Mouse (Mus musculus) adrenal gland, postnatal 4 days (tissue): ENCODE measurements around the gene Arhgap10. TPM values are rescaled to one million over a fixed set of nuclear protein-coding genes. Genes with fewer than 3 reads are reported as not detected.

ENCODE experiments used
- DNase-seq, 2 experiments: peaks; one replicate each; pipeline ENCODE4 v3.0.0; 2021 to 2022; ENCODE audit warnings: low spot score in 2 of 2, mixed read lengths in 2 of 2
- total RNA-seq, 2 experiments: library from RNA; stranded (reverse); gene quantifications; 2 replicates each; pipeline ENCODE4 v1.2.3; 2021

Gene Arhgap10
- total RNA-seq, 2 experiments from 2014 or later = 43.6 to 48.4 TPM

DNA sequence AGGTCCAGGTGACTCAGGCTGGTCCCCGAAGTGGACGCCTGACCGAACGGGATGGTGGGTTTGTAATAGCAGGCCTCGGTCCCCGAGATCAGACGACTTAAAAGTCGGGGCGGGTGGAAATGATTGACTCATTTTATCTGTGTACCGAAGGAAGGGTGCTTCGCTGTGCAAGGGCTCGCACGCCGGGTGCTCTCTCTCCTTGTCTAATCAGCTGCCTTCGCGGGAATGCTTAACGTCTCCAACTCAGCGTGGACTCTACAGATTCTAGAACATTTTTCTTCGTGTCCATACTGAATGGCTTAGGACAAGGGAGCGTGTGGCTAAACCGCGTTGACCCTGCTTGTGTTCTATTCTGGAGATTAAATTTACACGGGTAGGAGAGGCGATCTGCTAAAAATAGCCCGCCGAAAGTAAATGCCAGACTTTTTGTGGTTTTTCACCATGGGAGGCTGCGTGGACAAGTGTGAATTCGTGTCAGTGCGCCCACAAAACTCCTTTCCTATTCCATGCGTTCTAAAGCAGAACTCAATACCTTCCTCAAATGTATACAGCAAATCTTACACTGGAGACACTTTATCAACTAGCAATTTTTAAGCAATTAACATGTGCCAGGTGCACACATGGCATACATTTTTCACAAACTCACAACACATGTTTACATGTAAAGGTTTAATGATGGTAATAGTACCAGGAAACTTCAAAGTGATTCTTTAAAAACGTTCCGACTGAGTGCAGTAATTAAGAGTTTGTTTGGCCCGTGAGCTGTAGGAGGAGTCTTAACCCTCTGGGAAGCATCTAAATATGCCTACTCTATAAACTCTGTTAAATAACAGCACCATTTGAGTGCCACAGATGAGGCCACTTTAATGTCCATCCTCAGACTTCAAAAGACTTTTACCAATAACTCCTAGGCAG is 705 bp upstream of the Arhgap10 start:
- DNase-seq = no peak

DNA sequence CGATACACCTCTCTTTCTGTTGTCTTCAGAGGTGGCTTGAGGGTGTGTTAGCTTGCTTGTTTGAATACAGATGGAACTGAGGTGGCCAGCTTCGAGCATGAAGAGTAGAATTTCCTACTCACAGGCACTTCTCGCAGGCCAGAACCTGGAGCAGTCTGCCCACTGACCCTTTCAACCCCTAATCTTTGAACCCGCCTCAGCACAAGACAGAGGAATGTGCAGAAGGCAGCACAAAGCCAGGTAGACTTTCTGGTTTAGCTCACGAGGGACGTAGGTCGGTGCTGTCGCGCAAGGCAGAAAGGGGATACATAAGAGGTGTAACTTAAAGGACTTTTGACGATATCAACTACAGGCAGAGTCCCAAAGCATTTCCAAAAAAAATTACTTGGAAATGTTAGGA is 908 bp downstream of the Arhgap10 start:
- no peak for DNase-seq

- no peak for DNase-seq
Measured at GRCm38 (mm10) chr8:77515786-77516185, 2.0 kb downstream of the Arhgap10 start.

GRCm38 (mm10) chr8:77515201-77515600 is 2.6 kb downstream of the Arhgap10 start:
- DNase-seq = no peak

GRCm38 (mm10) chr8:77511750-77512493 is 5.8 kb downstream of the Arhgap10 start:
- no peak for DNase-seq

DNA sequence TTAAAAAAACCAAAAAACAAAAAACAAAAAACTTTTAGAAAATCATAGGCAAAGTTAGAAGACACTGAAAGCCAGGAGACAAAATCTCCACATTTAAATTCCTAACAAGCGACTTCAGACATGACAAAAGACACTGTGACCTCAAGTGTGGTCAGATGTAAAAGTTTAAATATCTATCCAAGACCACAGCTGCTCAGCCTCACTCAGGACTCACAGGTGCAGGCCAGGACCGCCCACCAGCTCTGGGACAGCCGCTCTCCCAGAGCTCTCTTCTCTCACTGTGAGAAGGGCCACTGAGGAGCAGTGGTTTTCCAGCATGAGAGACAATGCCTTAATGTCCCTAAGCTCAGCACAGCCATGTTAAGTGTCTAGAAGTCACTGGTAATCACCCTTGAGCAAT is 7.3 kb downstream of the Arhgap10 start:
- DNase-seq = no peak

- DNase-seq = no peak
Measured at GRCm38 (mm10) chr8:77509044-77509443, 8.7 kb downstream of the Arhgap10 start.

GRCm38 (mm10) chr8:77507510-77508035 is 10.2 kb downstream of the Arhgap10 start:
- no peak for DNase-seq

DNA sequence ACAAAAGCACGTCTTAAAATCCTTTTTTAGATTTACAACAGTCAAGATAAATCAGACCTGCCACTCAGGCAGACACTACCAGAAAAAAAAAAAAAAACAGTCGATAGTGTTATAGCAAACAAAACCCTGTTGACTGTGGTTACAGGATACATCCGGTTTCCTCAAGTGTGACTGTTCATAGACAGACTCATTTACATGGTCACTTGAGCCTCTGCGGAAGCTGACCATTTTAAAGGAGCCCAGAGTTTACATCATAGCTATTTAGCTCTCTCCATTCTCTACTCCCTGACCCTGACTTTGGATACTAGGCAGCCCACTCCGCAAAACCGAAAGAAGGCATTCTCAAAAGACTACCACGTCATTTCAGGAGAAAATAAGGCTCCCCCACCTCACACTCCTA is 11.2 kb downstream of the Arhgap10 start:
- DNase-seq = no peak

GRCm38 (mm10) chr8:77502547-77502946 is 15.2 kb downstream of the Arhgap10 start:
- no peak for DNase-seq

DNA sequence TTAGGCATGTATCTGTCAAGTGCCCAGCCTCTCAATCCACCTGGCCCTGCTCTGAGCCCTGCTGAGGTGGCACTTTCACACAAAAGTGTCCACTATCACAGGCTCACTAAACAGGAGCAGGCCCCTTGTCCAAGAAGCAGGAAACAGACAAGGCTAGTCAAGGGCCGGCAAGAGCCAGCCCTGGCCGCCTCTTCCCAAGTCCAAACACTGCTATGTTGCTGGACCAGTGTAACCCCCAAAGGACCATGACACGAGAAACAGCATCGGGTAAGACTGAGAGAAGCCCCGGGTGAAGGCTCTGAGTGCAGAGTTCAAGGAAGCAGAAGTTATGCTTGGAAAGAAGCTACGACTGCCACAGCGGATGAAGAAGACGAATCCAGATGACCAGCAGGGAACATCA is 16.6 kb downstream of the Arhgap10 start:
- no peak for DNase-seq

- no peak for DNase-seq
Measured at GRCm38 (mm10) chr8:77500264-77500663, 17.5 kb downstream of the Arhgap10 start.

- DNase-seq = no peak
Measured at GRCm38 (mm10) chr8:77497442-77497841, 20.3 kb downstream of the Arhgap10 start.

DNA sequence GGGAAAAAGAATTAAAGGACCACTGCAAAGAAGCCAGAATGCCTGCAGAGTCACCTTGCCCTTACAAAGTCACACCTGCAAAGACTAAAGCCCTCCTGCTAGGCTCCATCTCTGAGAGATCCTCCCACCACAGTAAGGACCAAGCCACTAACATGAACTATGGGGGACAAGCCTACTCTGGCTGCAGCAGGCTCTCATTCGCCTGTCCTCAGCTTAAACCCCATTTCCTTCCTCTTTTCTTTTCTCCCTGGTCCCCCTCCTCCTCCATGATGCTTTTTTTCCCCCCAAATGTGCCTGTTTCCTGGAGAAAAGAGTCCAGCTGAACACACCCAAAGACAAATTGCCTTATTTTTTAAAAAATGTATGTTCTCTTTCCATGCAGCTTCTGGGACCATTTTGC is 21.5 kb downstream of the Arhgap10 start:
- no peak for DNase-seq

GRCm38 (mm10) chr8:77494376-77495328 is 23.1 kb downstream of the Arhgap10 start:
- no peak for DNase-seq

DNA sequence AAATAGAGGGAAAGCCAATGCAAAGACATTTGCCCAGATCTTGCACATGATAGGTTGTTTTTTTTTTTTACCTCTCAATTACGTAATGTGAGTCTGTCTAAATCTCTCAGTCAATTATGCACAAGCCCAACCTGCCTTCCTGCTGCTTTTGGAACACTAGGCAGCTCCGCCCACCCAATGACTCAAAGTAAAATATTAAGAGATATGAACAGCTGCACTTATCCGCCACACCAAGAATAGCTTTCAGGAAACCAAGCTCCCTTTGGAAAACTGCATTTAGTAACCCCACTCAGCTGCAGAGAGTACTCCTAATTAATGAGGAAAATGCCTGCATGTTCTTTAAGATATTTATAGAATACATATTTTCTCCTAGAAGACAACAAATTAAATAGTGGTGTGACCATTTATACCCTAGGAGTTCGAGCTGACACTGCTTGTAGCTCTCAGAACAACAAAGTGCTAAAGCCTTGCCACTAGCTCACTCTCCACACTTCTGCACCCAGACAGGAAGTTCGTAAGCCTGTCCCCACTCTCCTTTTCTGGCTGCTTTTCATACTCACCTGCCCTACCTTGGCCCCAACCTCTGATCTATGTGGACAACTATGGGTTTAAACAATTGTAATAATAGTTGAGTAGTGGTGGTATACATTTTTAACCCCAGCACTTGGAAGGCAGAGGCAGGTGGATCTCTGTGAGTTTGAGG is 25.2 kb downstream of the Arhgap10 start:
- no peak for DNase-seq

GRCm38 (mm10) chr8:77491231-77491923 is 26.4 kb downstream of the Arhgap10 start:
- no peak for DNase-seq

DNA sequence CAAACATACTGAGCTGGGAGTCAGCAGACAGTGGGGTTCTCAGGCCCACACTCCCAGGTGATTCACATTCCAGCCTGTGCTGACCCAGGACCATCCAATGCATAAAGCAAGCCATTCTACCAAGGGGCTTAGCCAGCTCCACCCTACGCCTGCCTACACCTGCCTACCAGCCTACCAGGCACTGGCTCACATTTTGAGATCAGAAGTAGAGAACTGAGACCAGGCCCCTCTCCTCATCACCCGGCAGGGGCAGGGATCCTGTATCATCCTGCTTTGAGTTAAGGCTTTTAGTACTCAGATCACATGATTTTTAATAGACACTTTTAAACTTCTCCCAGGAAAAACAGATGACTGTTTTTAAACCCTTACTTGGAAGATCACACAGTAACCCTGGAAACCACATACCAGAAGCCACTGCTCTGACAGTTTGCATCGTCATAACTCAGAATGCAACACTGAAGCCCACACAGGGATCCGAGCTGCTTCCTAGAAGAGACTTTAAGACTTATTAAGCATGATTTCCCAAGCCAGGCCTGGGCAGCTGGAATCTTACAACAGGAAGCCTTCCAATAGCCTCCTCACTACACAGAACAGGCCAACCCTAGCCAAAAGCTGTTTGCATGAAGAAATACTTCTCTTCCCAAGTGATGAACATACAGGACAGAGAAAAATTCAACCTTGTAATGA is 27.5 kb downstream of the Arhgap10 start:
- DNase-seq = no peak

DNA sequence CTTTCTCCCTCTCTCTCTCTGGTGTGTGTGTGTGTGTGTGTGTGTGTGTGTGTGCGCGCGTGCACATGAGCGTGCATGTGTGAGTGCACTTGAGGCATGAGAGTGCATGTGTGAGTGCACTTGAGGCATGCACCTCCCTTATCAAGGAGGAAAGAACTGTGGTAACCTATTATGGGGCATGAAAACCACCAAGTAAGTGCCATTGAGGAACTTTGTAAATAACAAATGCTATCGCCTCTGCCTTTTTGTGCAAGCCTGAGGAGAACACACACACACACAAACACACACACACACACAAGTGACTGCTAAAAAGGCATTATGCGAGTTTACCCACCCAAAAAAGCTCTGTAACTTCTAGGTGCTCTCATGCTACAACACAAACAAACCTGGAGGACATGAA is 28.5 kb downstream of the Arhgap10 start:
- DNase-seq = no peak
